Mouse (Mus musculus): ENCODE measurements around the gene Gm26661. TPM values are rescaled to one million over a fixed set of nuclear protein-coding genes. Genes with fewer than 3 reads are reported as not detected.

The Gm26661 gene
- not detected in 2 replicates for polyA plus RNA-seq (2012; rRNA removed)

DNA sequence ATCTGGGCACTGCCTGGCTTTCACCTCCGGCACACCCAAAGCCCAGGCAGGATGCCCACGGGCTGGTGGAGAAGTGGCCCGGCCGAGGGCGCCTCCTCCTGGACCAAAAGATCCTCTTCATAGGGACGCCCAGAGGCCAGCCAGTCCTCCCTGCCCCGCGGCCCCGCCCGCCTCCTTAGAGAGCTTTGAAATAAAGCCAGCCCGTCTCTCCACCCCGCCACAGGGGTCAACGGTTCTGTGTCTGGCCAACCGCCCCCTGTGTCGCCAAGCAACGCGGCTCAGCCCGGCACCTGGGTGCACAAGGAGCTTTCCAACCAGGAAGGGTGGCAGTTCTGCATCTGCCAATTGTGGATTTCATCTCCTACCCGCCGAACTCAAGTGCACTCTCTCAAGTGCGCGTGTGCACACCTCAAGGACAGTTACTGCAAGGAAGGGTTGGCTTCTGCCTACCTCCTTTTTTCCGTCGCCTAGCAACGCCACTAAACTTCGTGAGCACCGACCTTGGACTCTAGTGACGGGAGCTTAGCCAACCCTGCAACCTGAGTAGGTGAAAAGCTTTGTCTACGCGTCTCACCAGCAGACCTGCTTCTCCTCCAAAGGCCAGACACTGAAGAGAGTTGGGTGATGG is at the start of gene Gm26661:
Gene Gm26661 (plus strand): TSS at position 56 of the 628 bp plus-strand sequence.

DNA sequence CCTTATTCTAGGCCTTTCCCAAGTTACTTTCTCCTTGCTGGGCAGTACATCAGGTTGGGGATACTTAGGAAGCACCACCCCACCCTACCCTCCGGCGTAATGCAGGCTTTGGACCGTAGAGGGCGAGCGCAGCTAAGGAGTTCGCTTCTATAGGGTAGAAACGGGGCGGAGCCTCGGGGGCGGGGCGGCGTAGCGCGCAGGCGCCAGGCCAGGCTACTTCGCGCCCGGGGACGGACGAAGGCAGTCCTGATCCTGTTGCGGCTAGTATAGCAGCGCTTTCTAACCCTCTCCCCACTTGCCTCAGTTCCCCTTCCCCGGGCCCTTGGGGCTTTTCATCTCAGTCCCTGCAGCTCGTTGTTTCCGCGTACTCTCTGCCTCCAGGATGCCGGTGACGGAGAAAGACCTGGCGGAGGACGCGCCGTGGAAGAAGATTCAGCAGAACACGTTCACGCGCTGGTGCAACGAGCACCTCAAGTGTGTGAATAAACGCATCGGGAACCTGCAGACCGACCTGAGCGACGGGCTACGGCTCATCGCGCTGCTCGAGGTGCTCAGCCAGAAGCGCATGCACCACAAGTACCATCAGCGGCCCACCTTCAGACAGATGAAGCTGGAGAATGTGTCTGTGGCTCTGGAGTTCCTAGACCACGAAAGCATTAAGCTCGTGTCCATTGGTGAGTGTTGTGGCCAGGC is 26.5 kb downstream of the Gm26661 start, which contains the start of gene Flnb:
Gene Flnb (plus strand): TSS at position 188 of the 693 bp plus-strand sequence.

Other genes with a start within 250 kb of the Gm26661 start
- 3.6 and 3.8 TPM in 2 replicates for gene Gm3558, start 223.0 kb upstream of the Gm26661 start, polyA plus RNA-seq (2012; rRNA removed)
- gene Gm10338, start 196.0 kb upstream of the Gm26661 start, polyA plus RNA-seq (2012; rRNA removed), result not detected in 2 replicates
- gene Gm10128, start 147.6 kb upstream of the Gm26661 start, polyA plus RNA-seq (2012; rRNA removed), result not detected in 2 replicates
- gene Flnb, start 26.4 kb downstream of the Gm26661 start, polyA plus RNA-seq (2012; rRNA removed), result 18.6 and 27.2 TPM in 2 replicates
- gene Gm45521, start 165.7 kb downstream of the Gm26661 start, polyA plus RNA-seq (2012; rRNA removed), result 0.15 and 0.20 TPM in 2 replicates
- gene Dnase1l3, start 203.0 kb downstream of the Gm26661 start, polyA plus RNA-seq (2012; rRNA removed), result 0.02 and 0.06 TPM in 2 replicates
- gene Abhd6, start 211.3 kb downstream of the Gm26661 start, polyA plus RNA-seq (2012; rRNA removed), result 14.9 and 16.6 TPM in 2 replicates